Mouse (Mus musculus) CD4-positive, CD25-positive, alpha-beta regulatory T cell, adult 2 months (primary cell): ENCODE data around the gene Rffl.
A peak's percentile ranks its signal among the peaks of the same experiment; 100 is the strongest.
"Not testable (repeated sequence)": the region's sequence is repeated elsewhere in the genome, so short reads cannot be mapped to it uniquely, and the experiment has no call there.

Experiments
- DNase-seq: peaks from one replicate; pipeline ENCODE4 v3.0.0-alpha.2; 2012; ENCODE audit warnings: low read depth, low spot score

Rffl gene

DNA sequence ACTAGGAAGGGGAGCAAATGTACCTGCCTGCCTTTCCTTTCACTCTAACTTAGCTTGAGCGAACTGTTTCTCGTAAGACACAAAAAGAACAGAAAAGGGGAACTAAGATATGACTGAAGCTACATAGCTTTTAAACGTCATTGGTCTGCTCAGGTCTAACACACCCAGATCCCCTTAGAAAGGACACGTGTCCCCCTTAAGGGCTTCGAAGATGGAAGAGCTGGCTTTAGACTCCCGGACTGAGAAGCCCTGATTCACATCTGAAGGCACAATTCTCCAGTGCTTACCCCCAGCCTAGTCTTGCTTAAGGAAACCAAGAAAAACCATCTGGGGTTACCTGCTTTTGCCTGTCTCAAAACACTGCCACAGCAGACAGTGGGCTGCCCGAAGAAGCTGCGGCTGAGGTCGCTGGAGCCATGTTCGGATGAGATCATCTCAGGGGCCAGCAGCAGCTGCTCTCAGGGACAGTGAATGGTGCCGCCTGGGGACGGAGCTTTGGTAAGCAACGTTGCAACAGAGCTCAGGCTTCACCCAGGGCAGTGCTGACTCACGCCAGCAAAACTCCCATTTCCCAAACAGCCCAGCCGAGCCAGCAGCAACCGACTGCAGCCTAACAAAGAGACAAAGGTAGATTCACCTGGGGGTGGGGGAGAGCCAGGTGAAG, 25.5 kb downstream of the Rffl start:
- no peak for DNase-seq

DNA sequence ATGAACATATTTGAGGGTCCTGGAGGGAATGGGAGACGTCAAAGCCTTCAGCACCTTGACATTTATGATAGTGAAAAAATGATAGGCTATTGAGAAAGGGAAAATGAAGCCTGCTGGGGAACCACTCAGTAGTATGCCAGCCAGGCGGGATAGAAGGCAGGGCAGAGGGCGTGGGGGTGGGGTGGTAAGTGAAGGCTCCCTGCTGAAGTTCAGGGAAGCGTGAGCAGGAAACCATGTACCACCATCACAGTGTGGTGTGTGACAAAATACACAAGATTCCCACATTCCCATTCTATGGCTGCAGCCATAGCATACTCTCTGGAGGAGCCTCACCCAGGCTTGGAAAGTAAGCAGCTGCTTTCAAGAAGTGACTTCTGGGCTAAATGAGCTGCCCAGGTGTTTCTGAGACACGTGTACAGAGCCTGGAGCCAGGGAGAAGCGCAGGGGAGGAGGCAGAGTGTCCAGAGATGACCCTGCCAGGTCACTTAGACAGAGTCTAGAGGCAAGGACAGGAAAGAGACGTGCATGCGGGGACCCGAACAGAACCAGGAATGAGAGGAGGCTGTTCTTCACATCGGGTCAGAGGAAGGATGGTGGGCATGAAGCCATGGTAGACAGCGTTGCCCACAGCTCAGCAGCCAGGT, 26.1 kb downstream of the Rffl start:
- no peak for DNase-seq

DNA sequence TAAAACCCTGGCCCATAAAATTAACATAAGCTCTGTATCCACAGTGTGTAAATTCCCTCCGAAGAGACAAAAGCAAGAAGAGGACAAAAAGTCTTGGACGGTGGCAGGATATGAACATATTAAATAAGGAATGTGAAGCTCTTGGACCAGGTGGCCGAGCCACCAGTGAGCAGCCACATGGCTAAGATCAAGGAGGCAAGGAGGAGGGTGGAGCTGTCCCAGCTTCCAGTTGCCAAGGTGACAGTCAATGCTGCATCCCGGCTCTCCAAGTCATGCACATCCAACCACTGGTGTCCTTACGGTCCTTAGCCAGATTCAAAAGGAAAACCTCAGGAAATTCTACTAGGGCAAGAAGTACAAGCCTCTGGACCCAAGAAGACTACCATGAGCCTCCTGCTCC, 32.5 kb downstream of the Rffl start:
- DNase-seq: no peak

DNA sequence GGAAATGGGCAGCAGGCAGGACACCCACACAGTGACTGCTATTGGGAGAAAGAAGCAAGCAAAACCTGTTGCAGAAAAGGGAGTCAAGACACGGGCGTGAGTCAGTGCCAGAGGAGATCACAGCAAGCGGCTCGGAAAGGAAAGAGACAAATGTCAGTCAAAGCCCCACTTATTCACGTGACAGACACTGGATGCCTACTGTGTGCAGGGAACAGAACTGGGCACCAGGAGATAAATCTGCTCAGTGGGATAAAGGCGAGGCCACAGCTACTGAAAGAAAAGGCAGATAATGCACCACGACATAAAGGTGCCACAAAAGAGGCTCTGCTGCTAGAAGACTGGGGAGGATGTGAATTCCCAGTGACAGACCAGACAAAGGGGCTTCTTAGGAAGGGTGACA, 33.2 kb downstream of the Rffl start:
- no peak for DNase-seq

DNA sequence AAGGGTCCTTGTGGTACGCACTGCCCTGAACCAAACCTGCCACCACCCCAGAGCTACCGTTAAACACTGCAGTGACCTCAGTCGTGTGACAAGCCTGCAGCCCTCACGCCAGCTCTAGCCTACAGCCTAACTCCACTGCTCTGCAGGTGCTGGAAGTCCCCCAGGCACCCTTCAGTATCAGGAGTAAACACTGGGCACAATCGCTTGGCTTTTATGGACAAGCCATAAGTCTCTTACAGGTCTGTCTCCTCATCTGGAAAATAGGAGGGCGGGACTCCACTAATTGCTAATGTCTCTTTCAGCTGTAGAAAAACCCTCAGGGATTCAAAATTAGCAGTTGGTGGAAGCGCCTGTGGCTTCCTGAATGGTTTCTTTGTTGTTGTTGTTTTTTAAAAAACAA, 33.8 kb downstream of the Rffl start:
- DNase-seq: no peak

DNA sequence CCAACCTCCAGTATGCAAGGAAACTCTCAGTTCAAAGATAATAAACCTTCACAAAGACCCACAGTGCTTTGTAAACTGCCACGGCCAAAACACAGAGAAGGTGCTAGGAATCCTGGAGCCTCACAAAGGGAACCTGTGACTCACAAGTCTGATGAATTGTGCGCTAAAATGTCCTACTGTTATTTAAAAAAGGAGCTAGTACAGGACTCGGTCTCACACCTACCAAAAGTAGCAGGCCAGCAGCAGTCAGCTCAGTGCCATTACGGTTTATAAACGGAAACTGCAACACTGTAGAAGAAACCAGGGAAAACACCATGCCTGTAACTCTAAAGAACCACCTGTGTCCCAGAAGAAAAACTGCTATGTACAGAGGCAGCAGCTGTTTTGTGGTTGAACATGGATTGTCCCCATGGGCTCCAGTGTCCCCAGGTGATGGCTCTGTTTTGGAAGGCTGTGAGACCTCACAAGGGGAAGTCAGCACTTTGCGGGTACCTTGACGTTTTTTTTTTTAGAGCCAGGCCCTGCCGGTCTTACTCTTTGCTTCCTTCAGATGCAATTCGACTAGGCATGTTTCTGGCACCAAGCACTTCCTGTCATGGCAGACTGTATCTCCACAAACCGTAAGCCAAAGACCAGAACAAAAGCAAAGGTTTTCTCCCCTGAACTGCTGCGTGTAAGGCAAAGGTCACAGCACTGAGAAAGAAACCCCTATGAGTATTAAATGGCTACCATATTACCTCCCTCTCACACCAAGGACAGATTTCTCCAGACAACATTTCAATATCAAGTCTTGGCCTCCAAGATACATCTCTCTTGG, 35.2 kb downstream of the Rffl start:
- no peak for DNase-seq

DNA sequence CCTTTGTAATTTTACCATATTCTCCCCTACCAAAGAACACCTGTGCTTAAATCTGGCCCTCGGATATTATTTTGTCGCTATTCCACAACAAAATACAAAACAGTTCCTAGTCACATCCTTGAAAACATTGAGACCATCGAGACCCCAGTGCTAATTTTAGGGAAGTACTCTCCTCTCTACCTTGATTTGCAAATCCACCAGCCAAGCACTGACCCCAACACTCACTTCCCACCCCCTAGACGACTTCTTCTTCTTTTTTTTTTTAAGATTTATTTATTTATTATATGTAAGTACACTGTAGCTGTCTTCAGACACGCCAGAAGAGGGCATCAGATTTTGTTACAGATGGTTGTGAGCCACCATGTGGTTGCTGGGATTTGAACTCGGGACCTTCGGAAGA, 36.7 kb downstream of the Rffl start:
- not testable (repeated sequence) for DNase-seq

DNA sequence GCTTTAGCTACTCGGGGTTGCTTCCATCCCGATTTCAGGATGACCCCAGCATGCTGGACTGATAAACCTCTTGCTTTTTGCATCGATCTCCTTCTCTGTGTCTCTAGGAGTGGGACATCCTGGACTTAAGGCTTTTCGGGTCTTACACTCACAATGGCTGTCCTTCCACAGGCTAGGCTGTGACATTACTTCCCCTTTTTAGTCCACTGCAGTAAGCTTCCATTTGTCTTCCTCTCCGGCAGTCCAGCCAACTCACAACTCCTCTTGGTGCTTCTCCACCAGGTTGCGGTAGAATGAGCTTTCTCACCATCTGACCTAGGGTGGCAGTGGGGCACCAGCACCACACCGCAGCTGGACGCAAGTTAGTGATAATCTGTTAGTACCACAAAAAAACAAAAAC, 37.1 kb downstream of the Rffl start:
- no peak for DNase-seq

DNA sequence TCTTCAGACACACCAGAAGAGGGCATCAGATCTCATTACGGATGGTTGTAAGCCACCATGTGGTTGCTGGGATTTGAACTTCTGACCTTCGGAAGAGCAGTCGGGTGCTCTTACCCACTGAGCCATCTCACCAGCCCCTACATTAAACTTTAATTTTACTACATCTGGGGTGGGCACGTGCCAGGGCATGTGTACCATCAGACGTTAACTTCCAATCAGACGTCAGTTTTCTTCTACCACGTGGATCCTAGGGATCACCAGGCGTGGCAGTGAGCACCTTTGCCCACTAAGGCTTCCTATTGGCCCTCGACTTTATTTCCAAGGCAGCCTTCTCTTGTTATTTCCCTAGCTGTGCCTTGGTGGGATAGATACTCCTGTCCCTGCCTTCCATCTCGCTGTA, 38.6 kb downstream of the Rffl start:
- DNase-seq: not testable (repeated sequence)

DNA sequence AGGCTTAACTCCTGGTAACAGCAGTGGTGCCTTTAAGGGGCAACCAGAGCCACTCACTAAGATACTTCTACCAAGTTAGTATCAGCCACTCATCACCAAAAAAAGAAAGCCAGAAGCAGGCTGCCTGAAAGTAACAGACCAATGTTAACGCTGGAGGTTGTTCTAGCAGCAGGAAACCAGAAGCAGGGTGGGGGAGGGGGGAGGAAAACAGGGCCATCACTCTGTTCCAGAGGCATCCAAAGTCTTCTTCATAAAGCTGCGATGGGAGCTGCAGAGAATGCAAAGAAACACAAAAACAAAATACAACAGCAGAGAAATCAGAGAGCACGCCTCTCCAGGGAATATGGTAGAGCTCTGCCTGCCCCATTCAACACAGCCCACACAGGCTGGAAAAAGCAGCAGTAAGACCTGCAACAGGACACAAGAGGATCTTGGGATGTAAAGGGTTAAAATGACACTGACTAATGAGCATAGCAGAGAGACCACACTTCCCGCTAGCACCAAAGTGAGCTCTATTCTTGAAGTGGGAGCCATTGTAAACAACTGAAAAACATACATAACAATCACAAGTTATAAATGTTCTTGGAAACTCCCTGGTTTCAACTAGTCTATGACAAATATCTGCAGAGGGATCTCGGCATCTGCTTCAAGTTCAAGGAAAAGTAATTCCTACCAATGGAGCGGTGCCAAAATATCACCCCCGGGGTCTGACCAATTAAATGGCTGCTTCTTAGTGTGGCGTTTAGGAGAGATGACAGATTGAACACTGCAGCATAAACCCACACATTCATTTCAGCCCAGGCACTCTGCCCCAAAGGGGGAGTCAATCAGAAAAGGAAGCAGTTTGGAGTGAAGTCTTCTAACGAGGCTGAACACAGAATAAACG, 39.8 kb downstream of the Rffl start:
- DNase-seq: no peak

DNA sequence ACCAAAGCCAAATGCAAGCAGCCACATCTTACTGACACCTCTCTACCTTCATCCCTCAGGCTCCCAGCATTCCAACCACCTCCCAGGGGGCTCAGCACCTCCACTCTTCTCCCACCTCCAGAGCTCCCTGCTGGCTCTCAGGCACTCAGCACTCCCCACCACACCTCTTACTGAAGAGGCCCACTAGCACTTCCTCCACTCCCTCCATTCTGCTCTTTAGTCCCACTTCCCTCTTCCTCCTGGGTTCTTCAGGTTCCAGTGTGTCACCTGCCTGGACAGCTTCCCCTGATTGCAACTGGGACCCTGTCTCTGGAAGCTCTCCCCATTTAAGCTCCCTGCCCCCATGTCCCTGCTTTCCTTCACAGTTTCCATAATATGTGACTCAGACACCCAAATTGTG, 44.2 kb downstream of the Rffl start:
- DNase-seq: no peak

DNA sequence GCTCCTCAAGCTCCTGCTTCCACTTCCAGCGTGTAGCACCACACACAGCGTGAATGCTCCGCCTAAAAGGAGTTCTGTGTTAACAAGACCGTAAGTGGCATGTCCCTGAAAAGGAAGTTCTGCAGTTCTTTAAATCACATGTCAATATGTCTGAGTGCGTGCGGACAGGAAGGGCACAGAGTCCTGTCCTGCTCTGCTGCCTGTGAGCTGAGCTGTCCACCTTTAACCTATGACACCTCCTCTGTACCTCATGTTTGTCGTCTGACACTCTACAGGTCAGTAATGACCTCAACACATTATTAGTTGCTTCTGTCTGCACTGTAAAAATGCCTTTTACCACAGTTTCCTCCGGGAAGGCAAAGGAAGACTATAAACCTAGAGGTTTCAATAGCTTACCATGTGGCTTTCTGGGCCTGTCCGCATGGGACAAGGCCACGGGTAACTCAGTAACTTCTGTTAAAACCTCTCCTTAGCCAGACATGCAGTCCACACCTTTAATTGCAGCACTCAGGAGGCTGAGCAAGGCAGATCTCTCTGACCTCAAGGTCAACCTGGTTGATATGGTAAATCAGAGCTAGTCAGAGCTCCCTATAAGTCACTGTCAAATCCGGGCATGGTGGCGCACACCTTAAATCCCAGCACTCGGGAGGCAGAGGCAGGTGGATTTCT, 50.1 kb downstream of the Rffl start:
- DNase-seq: no peak

DNA sequence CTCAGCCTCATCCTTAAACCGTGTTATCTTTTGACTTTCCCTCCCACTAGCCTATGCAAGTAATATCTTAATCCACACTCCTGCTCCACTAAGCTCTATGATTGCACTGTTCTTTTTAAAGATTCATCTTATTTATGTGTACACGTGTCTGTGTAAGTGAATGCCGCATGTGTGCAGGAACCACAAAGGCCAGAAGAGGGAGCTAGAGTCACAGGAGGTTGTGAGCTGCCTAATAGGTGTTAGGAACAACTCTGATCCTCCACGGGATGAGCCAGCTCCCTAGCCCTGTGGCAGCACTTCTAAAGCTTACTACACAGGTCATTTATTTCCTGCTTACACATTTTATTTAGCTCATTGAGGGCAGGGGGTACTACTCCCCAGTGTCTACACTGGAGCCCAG, 51.7 kb downstream of the Rffl start:
- peak; percentile 60 for DNase-seq

DNA sequence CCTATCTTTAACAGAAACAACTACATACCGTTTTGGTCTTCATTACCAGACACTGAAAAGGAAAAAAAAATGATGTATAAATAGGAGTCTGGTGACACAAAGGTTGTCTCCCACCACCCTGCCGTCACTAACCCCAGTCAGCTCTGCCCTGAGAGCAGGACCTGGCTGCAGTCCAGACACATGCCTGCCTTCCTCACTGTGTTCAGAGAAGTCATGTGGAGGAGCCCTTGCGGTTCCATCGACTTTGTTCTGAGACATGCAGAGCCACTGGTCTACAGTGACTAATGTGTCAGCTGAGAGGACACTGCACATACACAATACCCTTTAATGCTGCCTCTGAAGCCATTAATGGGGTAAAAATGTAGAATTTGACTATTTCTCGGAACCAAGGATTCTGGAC, 62.5 kb downstream of the Rffl start:
- DNase-seq: no peak

DNA sequence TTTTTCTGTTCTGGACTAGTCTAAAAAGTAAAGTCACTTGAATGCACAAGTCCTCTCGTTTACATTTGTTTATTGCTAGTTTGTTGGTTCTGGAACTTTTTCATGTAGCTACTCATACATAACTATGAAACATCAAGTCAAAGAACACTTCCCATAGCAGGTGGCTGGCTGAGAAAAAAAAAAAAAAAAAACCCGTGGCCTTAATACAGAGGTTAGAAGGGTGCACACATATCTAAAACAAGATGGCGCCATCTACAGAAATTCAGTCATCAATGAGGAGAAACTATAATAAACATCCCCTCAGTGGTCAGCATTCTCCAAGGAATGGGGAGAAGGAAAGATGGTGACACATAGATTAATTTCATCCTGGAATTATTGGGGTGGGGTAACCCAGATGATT, 63.6 kb downstream of the Rffl start:
- no peak for DNase-seq

DNA sequence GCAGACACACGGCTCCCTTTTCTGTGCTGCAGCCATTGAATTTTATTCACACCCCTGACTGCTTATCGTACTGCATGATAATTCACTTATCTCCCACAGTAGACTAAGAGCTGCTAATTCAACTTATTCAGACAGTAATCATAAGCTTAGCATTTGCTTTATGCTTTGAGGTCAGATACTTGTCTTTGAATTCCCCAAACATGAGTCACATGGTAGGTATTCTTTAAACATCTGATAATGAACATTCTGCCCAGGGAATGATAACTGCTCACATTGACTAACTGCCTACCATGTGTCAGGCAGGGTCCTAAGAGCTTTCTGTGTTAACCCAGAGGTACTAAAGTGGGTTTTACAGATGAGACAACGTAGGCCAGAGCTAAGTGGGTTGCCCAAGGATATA, 64.4 kb downstream of the Rffl start:
- DNase-seq: no peak

DNA sequence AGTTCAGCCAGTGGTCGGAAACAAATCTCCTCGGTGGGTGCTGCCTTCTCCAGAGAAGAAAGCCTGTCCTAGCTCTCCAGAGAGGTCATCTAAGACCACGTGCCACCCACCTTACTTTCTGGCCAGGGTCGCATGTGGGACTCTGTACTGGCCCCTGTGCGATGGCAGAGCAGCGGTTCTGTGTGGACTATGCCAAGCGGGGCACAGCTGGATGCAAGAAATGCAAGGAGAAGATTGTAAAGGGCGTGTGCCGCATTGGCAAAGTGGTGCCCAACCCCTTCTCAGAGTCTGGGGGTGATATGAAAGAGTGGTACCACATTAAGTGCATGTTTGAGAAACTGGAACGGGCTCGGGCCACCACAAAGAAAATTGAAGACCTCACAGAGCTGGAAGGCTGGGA, 87.6 kb downstream of the Rffl start:
- no peak for DNase-seq

DNA sequence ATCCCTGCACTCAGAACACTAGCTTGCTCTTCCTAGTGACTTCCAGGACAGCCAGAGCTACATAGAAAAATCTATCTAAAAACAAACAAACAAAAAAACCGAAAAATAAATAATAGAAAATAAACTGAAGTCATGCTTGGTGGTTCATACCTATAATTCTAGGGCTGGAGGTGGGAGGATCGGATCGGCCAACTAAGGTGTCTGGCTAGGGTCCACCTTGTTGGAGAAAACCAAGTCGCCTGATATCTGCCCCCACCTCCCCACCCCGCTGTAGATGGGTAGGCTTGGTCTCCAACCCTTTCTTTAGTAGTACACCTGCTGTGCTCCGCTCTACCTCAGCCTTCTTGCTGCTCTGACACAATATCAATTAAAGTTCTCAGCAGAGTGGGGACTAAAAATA, 88.8 kb downstream of the Rffl start:
- no peak for DNase-seq

DNA sequence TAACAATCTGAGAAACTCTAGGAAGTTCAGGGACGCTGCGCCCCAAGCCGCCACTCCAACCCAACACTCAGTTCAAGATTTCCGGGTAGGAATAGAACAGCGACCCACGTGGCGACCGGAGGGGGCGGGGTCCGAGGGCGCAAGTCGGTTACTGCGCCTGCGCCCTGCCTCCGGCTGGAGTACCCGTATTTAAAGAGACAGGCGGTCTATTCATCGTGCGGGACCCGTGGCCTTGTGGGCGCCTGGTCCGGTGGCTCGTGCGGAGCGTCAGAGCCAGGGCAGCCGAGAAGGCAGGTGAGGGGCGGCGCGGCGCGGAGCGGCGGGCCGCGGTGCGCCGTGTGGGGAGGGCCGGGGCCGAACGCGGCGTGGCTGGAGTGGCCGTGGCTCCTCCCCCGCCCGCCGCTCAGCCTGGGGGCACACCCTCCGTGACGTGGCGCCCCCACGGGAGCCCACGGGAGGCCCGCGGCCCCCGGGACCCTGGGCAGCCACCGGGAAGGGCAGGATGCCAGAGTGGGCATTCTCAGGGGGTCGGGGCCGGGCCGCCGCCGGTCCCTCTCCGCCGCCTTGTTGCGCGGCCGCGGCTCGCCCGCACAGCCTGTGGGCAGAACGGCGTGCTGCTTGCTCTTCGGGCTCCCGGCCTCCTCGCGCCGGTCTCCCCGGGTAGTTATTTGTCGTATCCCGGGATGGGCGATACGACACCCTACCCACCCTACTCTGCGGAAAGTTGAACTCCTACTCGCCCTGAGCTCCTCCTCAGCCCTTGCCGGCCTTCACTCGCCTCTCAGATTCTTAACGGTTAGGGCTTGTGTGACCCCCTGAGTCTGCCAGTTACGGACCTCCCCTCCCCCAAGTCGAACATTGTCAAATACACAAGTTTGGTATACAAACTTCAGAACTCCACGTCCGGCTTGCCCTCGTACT, 89.8 kb downstream of the Rffl start, which contains the start of gene Lig3:
Gene Lig3, plus strand, starts transcription at position 126 of the 921 bp plus-strand sequence.
- DNase-seq: peak; percentile 97

DNA sequence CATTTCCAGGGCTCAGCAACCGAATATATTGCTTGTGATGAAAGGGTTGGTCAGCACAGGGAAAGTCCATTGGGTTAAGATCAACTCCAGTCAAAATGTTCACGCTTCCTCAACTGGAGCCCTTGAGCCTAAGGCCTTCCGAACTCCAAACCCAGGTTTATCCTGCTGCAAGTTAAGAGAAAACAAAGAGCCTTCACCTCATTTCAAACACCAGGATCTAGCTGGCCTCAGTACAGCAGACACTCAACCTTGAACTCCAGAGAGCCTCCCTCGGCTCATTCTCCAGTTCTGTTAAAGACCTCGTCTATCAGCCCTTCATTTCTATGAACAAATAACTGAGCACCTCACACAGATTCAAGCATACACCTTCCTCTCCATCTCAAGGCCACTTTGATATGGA, 90.9 kb downstream of the Rffl start:
- peak; percentile 6 for DNase-seq
